Mouse (Mus musculus): ENCODE measurements around the gene Pramel6.
"Not testable (repeated sequence)": the region's sequence is repeated elsewhere in the genome, so short reads cannot be mapped to it uniquely, and the experiment has no call there.

Pramel6 gene

GRCm38 (mm10) chr2:87506265-87506664, at the start of gene Pramel6:
Pramel6 (plus strand) TSS chr2:87506565.
- no peak for DNase-seq (ENCODE audit: low read depth)

DNA sequence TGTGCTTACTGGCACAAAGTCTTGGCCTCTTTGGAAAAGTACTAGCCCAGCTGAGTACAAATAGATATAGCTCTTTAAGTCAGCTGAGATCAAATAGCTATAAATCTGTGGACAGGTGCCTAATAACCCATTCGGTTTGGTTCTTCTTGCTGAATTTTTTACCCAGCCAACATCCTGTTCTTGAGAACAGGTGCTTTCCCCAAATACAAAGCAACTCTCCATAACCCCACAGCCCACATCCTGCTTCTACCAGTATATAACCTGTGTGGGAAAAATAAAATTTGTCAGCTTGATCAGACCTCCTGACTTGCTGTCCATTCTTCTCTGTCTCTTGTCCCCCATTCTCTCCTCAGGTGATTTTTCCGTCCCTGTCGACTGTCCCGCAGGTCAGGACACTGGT, 44.6 kb upstream of the Pramel6 start:
- no peak for DNase-seq (ENCODE audit: low read depth)

DNA sequence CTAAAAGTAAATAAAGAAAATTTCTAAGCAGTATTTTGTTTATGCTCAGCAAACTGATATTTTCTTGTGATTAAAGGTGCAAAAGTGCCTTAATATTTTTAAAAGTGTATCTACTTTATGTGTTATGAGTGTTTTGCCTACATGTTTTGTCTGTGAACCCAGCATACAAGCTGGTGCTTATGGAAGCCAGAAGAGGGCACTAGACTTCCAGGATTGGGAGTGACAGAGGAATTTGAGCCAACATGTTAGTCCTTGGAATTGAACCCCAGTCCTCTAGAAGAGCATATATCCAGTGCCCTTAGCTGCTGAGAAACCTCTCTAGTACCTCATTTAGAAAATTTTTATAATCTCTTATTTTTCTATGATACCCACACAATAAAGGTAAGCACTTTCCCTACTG, 26.2 kb upstream of the Pramel6 start:
- no peak for DNase-seq (ENCODE audit: low read depth)

- no peak for DNase-seq (ENCODE audit: low read depth)
These were observed 25.2 kb upstream of the Pramel6 start for GRCm38 (mm10) chr2:87481158-87481557.

GRCm38 (mm10) chr2:87482276-87482675, 24.1 kb upstream of the Pramel6 start:
- no peak for DNase-seq (ENCODE audit: low read depth)

- DNase-seq (ENCODE audit: low read depth) = not testable (repeated sequence)
These were observed 9.4 kb upstream of the Pramel6 start, which contains the start of gene Pramel7 for GRCm38 (mm10) chr2:87496993-87497392. Pramel7 (minus strand) TSS chr2:87497093.

- no peak for DNase-seq (ENCODE audit: low read depth)
These were observed 8.7 kb downstream of the Pramel6 start for GRCm38 (mm10) chr2:87515046-87515445.

GRCm38 (mm10) chr2:87515457-87516060, 9.2 kb downstream of the Pramel6 start:
- no peak for DNase-seq (ENCODE audit: low read depth)

DNA sequence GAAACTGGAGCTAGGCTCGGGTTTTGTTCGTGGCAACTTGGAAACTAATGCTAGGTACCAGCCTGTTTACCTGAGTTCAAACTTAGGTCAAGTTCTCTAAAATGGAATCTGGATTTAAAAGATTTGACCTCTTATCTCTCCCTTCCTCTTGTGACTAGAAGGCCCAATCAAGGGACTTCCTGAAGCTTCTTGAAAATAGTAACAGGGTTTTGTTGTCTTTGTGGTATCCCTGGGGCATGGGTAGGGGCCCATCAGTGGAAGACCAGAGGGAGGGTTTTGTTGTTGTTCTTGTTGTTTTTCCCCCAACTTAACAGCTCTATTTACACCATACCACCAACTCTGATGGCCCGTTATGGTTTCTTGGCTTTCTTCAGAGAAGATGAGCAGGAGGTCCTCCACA, 10.2 kb downstream of the Pramel6 start:
- DNase-seq (ENCODE audit: low read depth) = no peak

DNA sequence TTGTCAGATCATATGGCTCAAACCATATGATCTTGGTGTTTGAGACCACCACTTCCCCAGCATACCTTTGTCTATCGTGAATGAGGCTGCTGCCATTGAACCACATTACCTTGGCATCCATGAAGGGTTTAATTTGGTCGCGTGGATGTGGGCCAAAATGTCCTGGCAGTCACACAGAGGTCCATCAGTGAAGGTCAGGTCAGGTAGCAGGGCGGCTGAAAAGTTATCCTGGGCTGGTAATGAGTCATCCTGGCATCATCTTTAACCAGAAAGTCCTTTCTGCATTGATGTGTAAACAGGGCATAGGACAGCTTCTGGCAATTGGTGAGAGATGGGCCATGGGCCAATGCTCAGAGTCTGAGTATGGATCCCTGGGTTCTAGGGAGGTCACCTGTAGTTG, 14.3 kb downstream of the Pramel6 start:
- DNase-seq (ENCODE audit: low read depth) = no peak

- not testable (repeated sequence) for DNase-seq (ENCODE audit: low read depth)
These were observed 19.7 kb downstream of the Pramel6 start for GRCm38 (mm10) chr2:87525899-87526616.

GRCm38 (mm10) chr2:87531496-87531895, 25.1 kb downstream of the Pramel6 start, which contains the start of gene Olfr153:
Olfr153 (plus strand) TSS chr2:87531796.
- DNase-seq (ENCODE audit: low read depth) = no peak

GRCm38 (mm10) chr2:87534826-87535225, 28.5 kb downstream of the Pramel6 start:
- no peak for DNase-seq (ENCODE audit: low read depth)

DNA sequence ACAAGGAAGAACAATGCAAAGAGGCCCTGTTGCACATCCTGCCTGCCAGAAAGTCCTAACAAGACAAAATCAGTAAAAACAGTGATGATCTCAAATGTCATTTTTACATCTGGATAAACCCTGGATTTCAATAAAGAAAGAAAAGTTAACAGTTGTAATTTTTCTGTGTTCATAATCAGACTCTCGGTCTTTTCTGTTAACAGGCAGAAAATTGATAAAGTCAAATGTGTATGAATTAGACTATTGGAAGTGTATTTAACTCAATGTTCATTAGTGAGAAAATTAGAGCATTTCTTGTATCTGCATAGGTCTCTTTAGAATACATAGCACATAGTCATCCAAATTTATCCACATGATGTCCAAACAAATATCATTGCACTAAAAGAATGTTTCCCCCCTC, 39.1 kb downstream of the Pramel6 start, which contains the start of gene Olfr1128:
Gene Olfr1128, minus strand, starts transcription at position 101 of the 400 bp plus-strand sequence.
- no peak for DNase-seq (ENCODE audit: low read depth)

Measured in fibroblast of lung, adult 2 months (primary cell).